Mouse (Mus musculus) 3T3-L1 (cell line): ENCODE measurements around the gene Man2b2.

Experiments used
- DNase-seq: peaks from one replicate; pipeline ENCODE4 v3.0.0-alpha.2; 2015; ENCODE audit warnings: low read depth, low spot score

Gene Man2b2

GRCm38 (mm10) chr5:36829913-36830879 is at the start of gene Man2b2:
Man2b2 (minus strand) TSS chr5:36830653.
- DNase-seq, result peak; percentile 94

GRCm38 (mm10) chr5:36878801-36879200 is 48.3 kb upstream of the Man2b2 start:
- no peak for DNase-seq

- DNase-seq, result no peak
Observed at GRCm38 (mm10) chr5:36877641-36878040, 47.2 kb upstream of the Man2b2 start.

- DNase-seq, result no peak
Observed at GRCm38 (mm10) chr5:36876777-36877396, 46.4 kb upstream of the Man2b2 start.

GRCm38 (mm10) chr5:36875956-36876355 is 45.5 kb upstream of the Man2b2 start:
- no peak for DNase-seq

- DNase-seq, result no peak
Observed at GRCm38 (mm10) chr5:36870916-36871315, 40.5 kb upstream of the Man2b2 start.

- DNase-seq, result no peak
Observed at GRCm38 (mm10) chr5:36869578-36870236, 39.3 kb upstream of the Man2b2 start.

GRCm38 (mm10) chr5:36869186-36869577 is 38.7 kb upstream of the Man2b2 start:
- no peak for DNase-seq

- no peak for DNase-seq
Observed at GRCm38 (mm10) chr5:36868266-36869090, 38.0 kb upstream of the Man2b2 start, which contains the start of gene Ppp2r2c. Ppp2r2c (plus strand) TSS chr5:36868513.

GRCm38 (mm10) chr5:36867561-36867960 is 37.1 kb upstream of the Man2b2 start:
- no peak for DNase-seq

GRCm38 (mm10) chr5:36866701-36867250 is 36.3 kb upstream of the Man2b2 start:
- DNase-seq, result no peak

- DNase-seq, result peak; percentile 47
Observed at GRCm38 (mm10) chr5:36861084-36861483, 30.6 kb upstream of the Man2b2 start.

GRCm38 (mm10) chr5:36857546-36857945 is 27.1 kb upstream of the Man2b2 start:
- no peak for DNase-seq

- DNase-seq, result no peak
Observed at GRCm38 (mm10) chr5:36856529-36856928, 26.1 kb upstream of the Man2b2 start.

- DNase-seq, result no peak
Observed at GRCm38 (mm10) chr5:36855180-36855579, 24.7 kb upstream of the Man2b2 start.

- no peak for DNase-seq
Observed at GRCm38 (mm10) chr5:36851572-36851971, 21.1 kb upstream of the Man2b2 start.

GRCm38 (mm10) chr5:36844490-36844889 is 14.0 kb upstream of the Man2b2 start:
- no peak for DNase-seq

- peak; percentile 72 for DNase-seq
Observed at GRCm38 (mm10) chr5:36841701-36842100, 11.2 kb upstream of the Man2b2 start.

GRCm38 (mm10) chr5:36840092-36840491 is 9.6 kb upstream of the Man2b2 start:
- DNase-seq, result no peak

GRCm38 (mm10) chr5:36839602-36840001 is 9.1 kb upstream of the Man2b2 start:
- DNase-seq, result no peak

- DNase-seq, result no peak
Observed at GRCm38 (mm10) chr5:36839032-36839431, 8.6 kb upstream of the Man2b2 start.
